Mouse (Mus musculus) embryo, embryonic 11 days (tissue): ENCODE data around the gene Kif5c.

ENCODE experiments used
- DNase-seq: peaks from one replicate; pipeline ENCODE4 v3.0.0-alpha.2; 2015

Gene Kif5c

GRCm38 (mm10) chr2:49804448-49804847, 185.3 kb downstream of the Kif5c start:
- no peak for DNase-seq

- DNase-seq, result no peak
Measured at GRCm38 (mm10) chr2:49805736-49806371, 186.8 kb downstream of the Kif5c start.

- no peak for DNase-seq
Measured at GRCm38 (mm10) chr2:49809496-49809895, 190.4 kb downstream of the Kif5c start.

GRCm38 (mm10) chr2:49811420-49811819, 192.3 kb downstream of the Kif5c start:
- no peak for DNase-seq

- no peak for DNase-seq
Measured at GRCm38 (mm10) chr2:49811871-49812363, 192.8 kb downstream of the Kif5c start.

DNA sequence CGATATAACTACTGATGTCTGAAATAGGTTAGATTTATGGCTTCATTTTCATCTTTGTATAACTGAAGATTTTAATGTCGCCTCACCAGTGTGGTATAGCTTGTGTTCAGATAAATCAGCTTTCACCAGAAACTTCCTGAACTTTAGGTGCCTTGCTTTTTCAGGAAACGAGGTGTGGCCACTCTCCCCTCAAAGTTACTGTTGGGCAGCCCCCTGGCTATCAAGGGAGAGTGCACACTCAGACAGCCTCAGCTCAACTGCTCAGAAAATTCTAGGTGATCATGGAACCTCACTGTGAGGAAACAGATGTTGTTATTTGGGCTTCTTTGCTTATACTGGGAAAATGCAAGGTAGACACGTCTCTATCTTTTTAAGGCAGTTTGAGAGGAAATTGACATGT, 194.1 kb downstream of the Kif5c start:
- DNase-seq, result no peak

DNA sequence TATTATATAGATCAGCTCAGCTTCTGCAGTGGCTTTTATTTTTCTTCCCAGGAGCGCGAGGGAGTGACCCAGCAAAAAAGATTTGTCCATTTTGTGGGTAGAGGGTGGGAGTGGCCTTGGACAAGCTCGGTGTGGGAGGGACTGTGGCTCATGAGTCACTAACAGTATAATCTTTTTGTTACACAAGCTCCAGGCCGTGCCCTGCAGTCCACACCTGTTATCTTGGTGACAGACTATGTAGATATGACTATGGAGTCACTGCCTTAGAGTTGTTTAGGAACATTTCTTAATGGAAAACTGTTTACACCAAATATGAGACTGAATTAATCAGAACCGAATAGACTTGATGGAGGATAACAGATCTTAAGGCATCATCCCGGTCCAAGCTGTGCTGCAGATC, 194.9 kb downstream of the Kif5c start:
- DNase-seq, result no peak

GRCm38 (mm10) chr2:49815696-49816320, 196.7 kb downstream of the Kif5c start:
- no peak for DNase-seq

DNA sequence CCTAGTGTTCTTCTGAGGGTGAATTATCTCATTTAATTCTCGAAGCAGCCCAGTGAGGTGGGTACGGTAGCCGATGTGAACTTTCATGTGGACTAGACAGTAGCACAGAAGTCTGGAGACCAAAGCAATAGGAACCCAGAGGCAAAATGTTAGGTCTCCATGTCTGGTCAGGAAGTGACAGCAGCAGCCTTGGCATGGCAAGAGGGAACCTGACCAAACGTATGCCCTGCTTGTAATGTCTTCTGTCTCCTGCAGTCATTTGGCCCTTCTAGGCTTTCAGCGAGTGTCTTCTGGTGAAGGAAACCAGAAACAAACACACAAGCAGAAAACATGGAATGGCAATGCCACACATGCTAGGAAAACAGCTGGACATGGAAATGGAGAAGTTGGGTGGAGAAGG, 197.5 kb downstream of the Kif5c start:
- DNase-seq, result no peak

GRCm38 (mm10) chr2:49817151-49817550, 198.1 kb downstream of the Kif5c start:
- no peak for DNase-seq

DNA sequence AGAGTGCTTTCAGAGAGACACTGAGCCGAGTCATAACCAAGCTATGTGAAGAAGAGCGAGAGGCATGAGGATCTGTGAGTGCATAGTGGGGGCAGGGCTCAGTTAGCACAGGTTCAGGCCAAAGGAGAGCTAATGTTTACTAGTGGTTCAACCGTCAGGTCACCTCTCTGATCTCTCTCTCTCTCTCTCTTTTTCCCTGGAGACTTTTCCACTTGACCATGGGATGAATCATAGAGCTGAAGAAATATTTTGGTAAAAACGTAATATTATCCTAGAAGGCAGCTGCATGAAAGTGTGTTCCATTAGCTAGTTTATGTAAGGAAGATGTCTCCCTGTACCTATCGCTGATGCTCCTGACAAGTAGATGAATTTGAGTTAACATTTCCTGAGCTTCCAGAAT, 199.0 kb downstream of the Kif5c start:
- no peak for DNase-seq

DNA sequence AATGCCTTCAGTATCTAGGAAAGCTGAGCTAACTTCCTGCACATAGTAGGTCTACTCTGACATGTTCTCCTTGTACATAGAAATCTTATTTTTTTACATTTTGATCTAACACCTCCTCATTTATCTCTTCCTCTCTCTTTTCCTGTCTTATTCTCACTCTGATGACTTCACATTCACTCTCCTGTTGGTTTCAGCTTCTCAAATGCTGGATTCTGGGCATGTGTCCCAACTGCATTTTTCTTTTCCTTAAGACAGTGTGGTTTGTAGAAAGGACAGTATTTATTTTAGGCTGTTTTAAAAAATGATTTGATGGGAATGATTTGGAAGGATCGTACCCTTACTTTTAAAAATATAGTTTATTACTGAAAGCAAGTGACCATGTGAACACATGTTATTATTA, 203.2 kb downstream of the Kif5c start:
- DNase-seq, result no peak
